Mouse (Mus musculus) naive thymus-derived CD4-positive, alpha-beta T cell, adult 2 months (primary cell): ENCODE measurements around the gene Sycp2l.

Experiments used
- DNase-seq: peaks from one replicate; pipeline ENCODE4 v3.0.0-alpha.2; 2011; ENCODE audit warnings: low read depth

Sycp2l gene

GRCm38 (mm10) chr13:41113940-41114339 is at the start of gene Sycp2l:
TSS of gene Sycp2l (plus strand) at chr13:41114307.
- DNase-seq = no peak

- no peak for DNase-seq
Observed at GRCm38 (mm10) chr13:41067618-41068017, 46.5 kb upstream of the Sycp2l start.

- DNase-seq = no peak
Observed at GRCm38 (mm10) chr13:41071617-41072016, 42.5 kb upstream of the Sycp2l start.

- DNase-seq = no peak
Observed at GRCm38 (mm10) chr13:41073819-41074218, 40.3 kb upstream of the Sycp2l start.

GRCm38 (mm10) chr13:41077921-41078320 is 36.2 kb upstream of the Sycp2l start:
- DNase-seq = no peak

- DNase-seq = no peak
Observed at GRCm38 (mm10) chr13:41078690-41079420, 35.3 kb upstream of the Sycp2l start.

- DNase-seq = peak; percentile 75
Observed at GRCm38 (mm10) chr13:41079421-41079780, 34.7 kb upstream of the Sycp2l start, which contains the start of gene Mak. TSS of gene Mak (minus strand) at chr13:41079706.

- DNase-seq = no peak
Observed at GRCm38 (mm10) chr13:41079859-41080258, 34.2 kb upstream of the Sycp2l start.

- DNase-seq = no peak
Observed at GRCm38 (mm10) chr13:41080700-41081099, 33.4 kb upstream of the Sycp2l start.

- no peak for DNase-seq
Observed at GRCm38 (mm10) chr13:41084521-41084920, 29.6 kb upstream of the Sycp2l start.

- peak; percentile 58 for DNase-seq
Observed at GRCm38 (mm10) chr13:41085140-41085539, 29.0 kb upstream of the Sycp2l start.

- no peak for DNase-seq
Observed at GRCm38 (mm10) chr13:41088746-41089145, 25.4 kb upstream of the Sycp2l start.

GRCm38 (mm10) chr13:41091271-41091670 is 22.8 kb upstream of the Sycp2l start:
- no peak for DNase-seq

- DNase-seq = no peak
Observed at GRCm38 (mm10) chr13:41094160-41094559, 19.9 kb upstream of the Sycp2l start.

GRCm38 (mm10) chr13:41097324-41098058 is 16.6 kb upstream of the Sycp2l start:
- peak; percentile 90 for DNase-seq

GRCm38 (mm10) chr13:41098325-41098724 is 15.8 kb upstream of the Sycp2l start:
- peak; percentile 23 for DNase-seq

- no peak for DNase-seq
Observed at GRCm38 (mm10) chr13:41100031-41100430, 14.1 kb upstream of the Sycp2l start.

GRCm38 (mm10) chr13:41103841-41104525 is 10.1 kb upstream of the Sycp2l start:
- DNase-seq = no peak

GRCm38 (mm10) chr13:41105541-41105940 is 8.6 kb upstream of the Sycp2l start:
- DNase-seq = no peak

- no peak for DNase-seq
Observed at GRCm38 (mm10) chr13:41110935-41111334, 3.2 kb upstream of the Sycp2l start, which contains the start of gene Gcm2. TSS of gene Gcm2 (minus strand) at chr13:41111035.

GRCm38 (mm10) chr13:41119152-41119945 is 5.2 kb downstream of the Sycp2l start:
- no peak for DNase-seq

- no peak for DNase-seq
Observed at GRCm38 (mm10) chr13:41123666-41124225, 9.6 kb downstream of the Sycp2l start.
